Mouse (Mus musculus) gastrocnemius, postnatal 36 days (tissue): ENCODE data around the gene Ctcf. TPM values are rescaled to one million over a fixed set of nuclear protein-coding genes. Genes with fewer than 3 reads are reported as not detected.
A peak's percentile ranks its signal among the peaks of the same experiment; 100 is the strongest.

Experiments
- DNase-seq, 2 experiments: peaks; one replicate each; pipeline ENCODE4 v3.0.0; 2022
- intact Hi-C: fragments of 180-260 bp; cut with DNase I; formaldehyde crosslinking; loops from one replicate; pipeline ENCODE4 v1.15.1; 2025
- total RNA-seq, 2 experiments: library from RNA; stranded (reverse); gene quantifications; 2 replicates each; pipeline ENCODE4 v1.2.3; 2021

Gene Ctcf
- total RNA-seq, 2 experiments from 2014 or later = 27.0 to 29.9 TPM

- intact Hi-C loops = no loop called here
- DNase-seq = no peak
These were observed 58.9 kb downstream of the Ctcf start for GRCm38 (mm10) chr8:105695080-105695780.

- intact Hi-C loops = no loop called here
- no peak for DNase-seq
These were observed 60.9 kb downstream of the Ctcf start for GRCm38 (mm10) chr8:105697196-105697780.

GRCm38 (mm10) chr8:105698734-105699133 lies 62.4 kb downstream of the Ctcf start:
- intact Hi-C loops = no loop called here
- DNase-seq = no peak

- intact Hi-C loops = no loop called here
- no peak for DNase-seq
These were observed 63.3 kb downstream of the Ctcf start for GRCm38 (mm10) chr8:105699488-105700215.

- DNase-seq = no peak
- intact Hi-C loops = no loop called here
These were observed 64.2 kb downstream of the Ctcf start for GRCm38 (mm10) chr8:105700566-105700965.

GRCm38 (mm10) chr8:105700966-105701824 lies 64.8 kb downstream of the Ctcf start, which contains the start of the genes Acd and Pard6a:
TSS of gene Acd (minus strand) at chr8:105701102.
TSS of gene Pard6a (plus strand) at chr8:105701148.
- intact Hi-C loops = no loop called here
- DNase-seq = peak; percentile 93 to 95

GRCm38 (mm10) chr8:105702001-105702401 lies 65.6 kb downstream of the Ctcf start:
- intact Hi-C loops = no loop called here
- DNase-seq = no peak

- intact Hi-C loops = no loop called here
These were observed 66.5 kb downstream of the Ctcf start for GRCm38 (mm10) chr8:105702731-105703415.

GRCm38 (mm10) chr8:105704146-105704812 lies 67.9 kb downstream of the Ctcf start:
- intact Hi-C loops = no loop called here
- peak in 1 of 2 experiments; percentile 8 for DNase-seq

More at GRCm38 (mm10) chr8:105702731-105703415, 66.5 kb downstream of the Ctcf start:
- DNase-seq = no peak

GRCm38 (mm10) chr8:105704955-105705354 lies 68.6 kb downstream of the Ctcf start:
- intact Hi-C loops = no loop called here
- DNase-seq = no peak

- no peak for DNase-seq
- intact Hi-C loops = no loop called here
These were observed 70.1 kb downstream of the Ctcf start for GRCm38 (mm10) chr8:105706426-105706825.

GRCm38 (mm10) chr8:105707498-105708403 lies 71.4 kb downstream of the Ctcf start, which contains the start of the genes 4933405L10Rik and Enkd1:
TSS of gene 4933405L10Rik (plus strand) at chr8:105707655.
TSS of gene Enkd1 (minus strand) at chr8:105708210.
- intact Hi-C loops = no loop called here
- DNase-seq = peak; percentile 60 to 72

GRCm38 (mm10) chr8:105708675-105709074 lies 72.3 kb downstream of the Ctcf start:
- DNase-seq = no peak
- intact Hi-C loops = no loop called here

- intact Hi-C loops = no loop called here
- no peak for DNase-seq
These were observed 72.9 kb downstream of the Ctcf start for GRCm38 (mm10) chr8:105709317-105709716.

- DNase-seq = no peak
- intact Hi-C loops = loop anchor here (5.0 to 10.0 kb wide), 3 partner anchors 60 to 313 kb away; no protein-coding TSS in a partner anchor
These were observed 75.9 kb downstream of the Ctcf start for GRCm38 (mm10) chr8:105712286-105712685.

GRCm38 (mm10) chr8:105714139-105714538 lies 77.8 kb downstream of the Ctcf start:
- peak; percentile 79 to 87 for DNase-seq
- intact Hi-C loops = loop anchor here (5.0 to 10.0 kb wide), 3 partner anchors 58 to 311 kb away; no protein-coding TSS in a partner anchor

- DNase-seq = no peak
- intact Hi-C loops = loop anchor here (10.0 kb wide), 1 partner anchor 310 kb away; no protein-coding TSS in a partner anchor
These were observed 78.7 kb downstream of the Ctcf start for GRCm38 (mm10) chr8:105715042-105715441.
